Comparison of ENCODE assay signal across 10 mouse cellular contexts in genomic region chr12:112590566-112591239, GRCm38 (mm10). TPM values are rescaled to one million over a fixed set of nuclear protein-coding genes. Genes with fewer than 3 reads are reported as not detected.
DNase-seq lines count a peak whose midpoint lies in the region; ATAC-seq and TF ChIP-seq lines count a peak whose summit lies in the region.
"Had no signal": no experiment of that assay in that cellular context is flagged by ENCODE, and none has a peak within 500 bp of the region (broad histone marks: within the 10 kb centered on the region; RNA-seq: fewer than 3 reads in every experiment).

No protein-coding gene starts in this region.

- 52% methylated on average over 8 of the region's 8 CpGs for WGBS in hindbrain, postnatal 0 days
- 70% methylated on average over 8 of the region's 8 CpGs for WGBS in hindbrain, embryonic 12.5 days
- 72% methylated on average over 8 of the region's 8 CpGs for WGBS in neural tube, embryonic 14.5 days
- WGBS in neural tube, embryonic 15.5 days, result 65% methylated on average over 8 of the region's 8 CpGs

- no peak overlapping the region for H3K9ac ChIP-seq in hindbrain, postnatal 0 days (replicated peaks; ENCODE audit: low read length)
- no peak overlapping the region for H3K9ac ChIP-seq in hindbrain, embryonic 12.5 days
- no peak overlapping the region for H3K9ac ChIP-seq in neural tube, embryonic 14.5 days (replicated peaks; ENCODE audit: low read depth, low read length)
- no peak overlapping the region for H3K9ac ChIP-seq in neural tube, embryonic 15.5 days (replicated peaks)
- H3K9ac ChIP-seq: lung, embryonic 15.5 days; stomach, embryonic 15.5 days had no signal

- peak; percentile 62 for DNase-seq in hindbrain, postnatal 0 days (ENCODE audit: low spot score)
- peak; percentile 85 to 93 for DNase-seq in cerebellum, adult 18-20 months
- DNase-seq in layer of hippocampus, postnatal 36 days, result peak; percentile 49 to 50
- no peak for DNase-seq in adipocyte (ENCODE audit: low spot score)
- DNase-seq in gastrocnemius, adult 8-10 months (ENCODE audit: low spot score in 2 of 2), result no peak

- no peak overlapping the region for H3K4me2 ChIP-seq in hindbrain, postnatal 0 days (ENCODE audit: low read depth, low read length)
- H3K4me2 ChIP-seq in hindbrain, embryonic 12.5 days (replicated peaks), result no peak overlapping the region
- no peak overlapping the region for H3K4me2 ChIP-seq in neural tube, embryonic 14.5 days (ENCODE audit: low read depth, low read length)
- H3K4me2 ChIP-seq in neural tube, embryonic 15.5 days, result no peak overlapping the region

- H3K36me3 ChIP-seq in hindbrain, postnatal 0 days (ENCODE audit: insufficient read depth, low read length), result no peaks in the 10 kb centered on the region
- H3K36me3 ChIP-seq in hindbrain, embryonic 12.5 days, result no peaks in the 10 kb centered on the region
- no peaks in the 10 kb centered on the region for H3K36me3 ChIP-seq in neural tube, embryonic 14.5 days (ENCODE audit: control insufficient read depth, insufficient read depth, low read length)
- no peaks in the 10 kb centered on the region for H3K36me3 ChIP-seq in neural tube, embryonic 15.5 days
- H3K36me3 ChIP-seq: lung, embryonic 15.5 days; stomach, embryonic 15.5 days had no signal

- no peaks in the 10 kb centered on the region for H3K9me3 ChIP-seq in hindbrain, postnatal 0 days (ENCODE audit: low read length)
- no peaks in the 10 kb centered on the region for H3K9me3 ChIP-seq in hindbrain, embryonic 12.5 days (replicated peaks)
- no peaks in the 10 kb centered on the region for H3K9me3 ChIP-seq in neural tube, embryonic 14.5 days (ENCODE audit: control insufficient read depth, low read length)
- no peaks in the 10 kb centered on the region for H3K9me3 ChIP-seq in neural tube, embryonic 15.5 days (replicated peaks)
- H3K9me3 ChIP-seq: lung, embryonic 15.5 days; stomach, embryonic 15.5 days had no signal

- no peak overlapping the region for H3K27ac ChIP-seq in hindbrain, postnatal 0 days
- no peak overlapping the region for H3K27ac ChIP-seq in hindbrain, embryonic 12.5 days
- no peak overlapping the region for H3K27ac ChIP-seq in neural tube, embryonic 14.5 days (ENCODE audit: low read depth, low read length)
- no peak overlapping the region for H3K27ac ChIP-seq in neural tube, embryonic 15.5 days (replicated peaks)
- H3K27ac ChIP-seq: lung, embryonic 15.5 days; stomach, embryonic 15.5 days had no signal

- peak; percentile 46 for ATAC-seq in hindbrain, postnatal 0 days
- no peak for ATAC-seq in hindbrain, embryonic 12.5 days (ENCODE audit: low FRiP score)
- ATAC-seq in neural tube, embryonic 14.5 days (ENCODE audit: low read depth), result peak; percentile 22; the same call in 1 of the 2 replicates
- ATAC-seq in neural tube, embryonic 15.5 days (ENCODE audit: low FRiP score), result no peak

- TF ChIP-seq CTCF in hindbrain, postnatal 0 days (IDR thresholded peaks at IDR 0.05; ENCODE audit: low read depth), result no peak

- H3K4me3 ChIP-seq in hindbrain, postnatal 0 days (ENCODE audit: low read length), result no peak overlapping the region
- H3K4me3 ChIP-seq in hindbrain, embryonic 12.5 days, result no peak overlapping the region
- H3K4me3 ChIP-seq in neural tube, embryonic 14.5 days (ENCODE audit: low read depth, low read length), result no peak overlapping the region
- no peak overlapping the region for H3K4me3 ChIP-seq in neural tube, embryonic 15.5 days (replicated peaks)
- H3K4me3 ChIP-seq: lung, embryonic 15.5 days; stomach, embryonic 15.5 days had no signal

- H3K4me1 ChIP-seq in hindbrain, postnatal 0 days (ENCODE audit: insufficient read depth, low read length), result peaks cover 12% of the 10 kb centered on the region; the same call in 1 of the 2 replicates
- peaks cover 30% of the 10 kb centered on the region for H3K4me1 ChIP-seq in hindbrain, embryonic 12.5 days
- H3K4me1 ChIP-seq in neural tube, embryonic 14.5 days (ENCODE audit: control insufficient read depth, insufficient read depth, low read length), result peaks cover 23% of the 10 kb centered on the region
- H3K4me1 ChIP-seq in neural tube, embryonic 15.5 days, result peaks cover 42% of the 10 kb centered on the region

- H3K27me3 ChIP-seq in hindbrain, postnatal 0 days (ENCODE audit: insufficient read depth, low read length), result peaks cover 9% of the 10 kb centered on the region; the same call in 1 of the 2 replicates
- H3K27me3 ChIP-seq in hindbrain, embryonic 12.5 days, result peaks cover 57% of the 10 kb centered on the region
- 0 out of 2 replicates have a peak, but pooled peaks cover 3% of the 10 kb centered on the region for H3K27me3 ChIP-seq in neural tube, embryonic 14.5 days (ENCODE audit: control insufficient read depth, insufficient read depth, low read length)
- H3K27me3 ChIP-seq in neural tube, embryonic 15.5 days (replicated peaks), result peaks cover 39% of the 10 kb centered on the region

RNA-seq across cellular contexts. Expression of gene Inf2, which starts 2.1 kb away (rescaled TPM):
- 5.9 and 6.3 TPM in 2 replicates for total RNA-seq in hindbrain, postnatal 0 days (2014; rRNA removed)
- polyA plus RNA-seq in hindbrain, postnatal 0 days (2015; fragmentation: Nextera tagmentation; extraction: Ambion mirVana), result 0.96 and 1.4 TPM in 2 replicates
- 1.5 and 2.1 TPM in 2 replicates for polyA plus RNA-seq in hindbrain, embryonic 12.5 days (2016; fragmentation: Nextera tagmentation; extraction: Ambion mirVana)
- 0.20 and 2.1 TPM in 2 replicates for polyA plus RNA-seq in neural tube, embryonic 14.5 days (2014; fragmentation: Nextera tagmentation; extraction: Ambion mirVana)
- polyA plus RNA-seq in neural tube, embryonic 15.5 days (2015; fragmentation: Nextera tagmentation; extraction: Ambion mirVana), result 1.7 and 2.5 TPM in 2 replicates
- total RNA-seq in layer of hippocampus, postnatal 36 days (2021), result 100 to 1,000 TPM; 127 to 142 TPM
- 1 to 10 TPM; 6.7 to 9.2 (median 8.4) TPM for total RNA-seq in gastrocnemius, adult 8-10 months (2022)

RNA-seq across cellular contexts. Expression of gene Adssl1, which starts 29.1 kb away (rescaled TPM):
- total RNA-seq in hindbrain, postnatal 0 days (2014; rRNA removed), result 2.6 and 7.5 TPM in 2 replicates
- polyA plus RNA-seq in hindbrain, postnatal 0 days (2015; fragmentation: Nextera tagmentation; extraction: Ambion mirVana), result 8.4 and 9.2 TPM in 2 replicates
- 3.3 and 5.0 TPM in 2 replicates for polyA plus RNA-seq in hindbrain, embryonic 12.5 days (2016; fragmentation: Nextera tagmentation; extraction: Ambion mirVana)
- 2.7 and 3.4 TPM in 2 replicates for polyA plus RNA-seq in neural tube, embryonic 14.5 days (2014; fragmentation: Nextera tagmentation; extraction: Ambion mirVana)
- polyA plus RNA-seq in neural tube, embryonic 15.5 days (2015; fragmentation: Nextera tagmentation; extraction: Ambion mirVana), result 7.6 and 8.6 TPM in 2 replicates
- 10 to 100 TPM; 11.9 to 12.6 TPM for total RNA-seq in layer of hippocampus, postnatal 36 days (2021)
- 1,000 to 10,000 TPM in 3 of 4 experiments, 100 to 1,000 TPM in 1; 952 to 1,087 (median 1,016) TPM for total RNA-seq in gastrocnemius, adult 8-10 months (2022)

RNA-seq across cellular contexts. Expression of gene Siva1, which starts 53.8 kb away (rescaled TPM):
- total RNA-seq in hindbrain, postnatal 0 days (2014; rRNA removed), result 24.1 and 34.8 TPM in 2 replicates
- 59.3 and 62.2 TPM in 2 replicates for polyA plus RNA-seq in hindbrain, postnatal 0 days (2015; fragmentation: Nextera tagmentation; extraction: Ambion mirVana)
- 100 and 124 TPM in 2 replicates for polyA plus RNA-seq in hindbrain, embryonic 12.5 days (2016; fragmentation: Nextera tagmentation; extraction: Ambion mirVana)
- polyA plus RNA-seq in neural tube, embryonic 14.5 days (2014; fragmentation: Nextera tagmentation; extraction: Ambion mirVana), result 44.7 and 46.8 TPM in 2 replicates
- polyA plus RNA-seq in neural tube, embryonic 15.5 days (2015; fragmentation: Nextera tagmentation; extraction: Ambion mirVana), result 48.0 and 96.7 TPM in 2 replicates
- 10 to 100 TPM; 20.2 to 24.0 TPM for total RNA-seq in layer of hippocampus, postnatal 36 days (2021)
- 10 to 100 TPM; 22.2 to 26.3 (median 24.3) TPM for total RNA-seq in gastrocnemius, adult 8-10 months (2022)

Comparison
In these comparisons a context has a peak if more than half of its experiments do, and no peak if none do; other contexts are left out.
1. ATAC-seq: peak in hindbrain, postnatal 0 days (single experiment) and neural tube, embryonic 14.5 days (single experiment); none in hindbrain, embryonic 12.5 days (single experiment) and neural tube, embryonic 15.5 days (single experiment).
2. DNase-seq: peak in hindbrain, postnatal 0 days (single experiment), cerebellum, adult 18-20 months (2 of 2) and layer of hippocampus, postnatal 36 days (2 of 2); none in adipocyte (single experiment) and gastrocnemius, adult 8-10 months (0 of 2).